Mouse (Mus musculus): ENCODE measurements around the gene Gm21983.

The Gm21983 gene

DNA sequence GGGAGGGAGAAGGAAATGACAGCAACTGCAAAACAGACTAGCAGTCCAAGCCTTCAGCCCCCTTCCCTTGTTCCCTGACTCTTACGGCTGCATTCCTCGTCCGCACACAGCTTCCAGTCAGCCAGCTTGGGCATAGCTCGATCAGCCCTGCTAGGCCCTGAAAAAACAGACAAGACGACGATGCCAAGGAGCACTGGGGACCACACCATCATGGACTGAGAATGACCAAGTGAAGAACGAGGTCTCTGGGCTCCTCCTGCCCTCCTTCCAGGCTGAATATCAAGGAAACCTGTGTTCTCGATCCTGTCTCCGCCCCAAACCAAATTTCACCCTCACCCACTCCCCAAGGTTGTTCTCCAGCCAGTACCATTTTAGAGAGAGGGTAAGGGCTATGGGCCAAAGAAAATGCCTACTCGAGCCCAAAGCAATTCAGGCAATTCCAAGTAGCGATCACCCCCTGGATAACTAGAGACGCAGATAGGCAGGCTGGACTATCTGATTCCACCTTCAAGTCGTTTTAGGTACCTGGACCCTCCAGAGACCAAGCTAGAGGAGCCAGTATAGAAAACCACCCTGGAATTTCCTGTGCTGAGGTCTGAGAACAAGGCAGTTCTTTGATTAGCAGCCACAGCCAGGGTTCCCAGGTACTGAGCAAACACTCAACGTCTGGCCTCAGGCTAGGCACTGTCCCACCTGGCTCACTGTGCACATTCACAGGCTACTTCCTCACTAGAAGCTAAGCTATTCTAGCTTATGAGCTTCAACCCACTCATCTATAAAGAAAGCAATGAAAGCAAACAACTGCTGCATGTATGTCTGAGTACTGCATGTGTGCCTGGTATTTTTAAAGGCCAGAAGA lies at the start of gene Gm21983, which contains the start of gene Mia:
TSS of gene Gm21983 (minus strand) at position 250 of the 859 bp plus-strand sequence.
TSS of gene Mia (minus strand) at position 321 of the 859 bp plus-strand sequence.
- Histone ChIP-seq H3K36me3 (ENCODE audit: control insufficient read depth, insufficient read depth, low read length, poor library complexity, severe bottlenecking) (no peaks in the 10 kb centered on the region; the same call in none of the 2 replicates), H3K27me3 (ENCODE audit: control insufficient read depth, insufficient read depth, low read length, poor library complexity, severe bottlenecking) (no peaks in the 10 kb centered on the region)
- no peak for DNase-seq (ENCODE audit: low read depth, low spot score)

DNA sequence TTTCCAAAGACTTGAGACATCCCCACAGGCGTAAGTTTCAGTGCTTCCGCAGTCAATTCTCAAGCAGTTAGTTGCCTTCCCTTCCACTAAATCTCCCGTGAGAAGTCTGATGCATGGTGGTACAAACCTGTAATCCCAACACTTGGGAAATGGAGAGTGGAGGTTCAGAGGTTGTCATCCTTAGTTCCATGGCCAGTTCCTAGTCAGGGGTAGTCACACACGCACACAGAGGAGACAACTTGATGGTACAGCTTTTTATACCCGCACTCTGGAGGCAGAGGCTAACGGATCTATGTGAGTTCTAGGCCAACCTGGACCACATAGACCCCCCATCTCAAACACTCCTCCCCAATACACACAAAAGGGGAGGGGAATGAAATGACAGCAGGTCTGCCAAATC lies 48.0 kb upstream of the Gm21983 start:
- DNase-seq (ENCODE audit: low read depth, low spot score): no peak
- Histone ChIP-seq H3K36me3 (ENCODE audit: control insufficient read depth, insufficient read depth, low read length, poor library complexity, severe bottlenecking) (no peaks in the 10 kb centered on the region; the same call in 1 of the 2 replicates), H3K27me3 (ENCODE audit: control insufficient read depth, insufficient read depth, low read length, poor library complexity, severe bottlenecking) (no peaks in the 10 kb centered on the region)

DNA sequence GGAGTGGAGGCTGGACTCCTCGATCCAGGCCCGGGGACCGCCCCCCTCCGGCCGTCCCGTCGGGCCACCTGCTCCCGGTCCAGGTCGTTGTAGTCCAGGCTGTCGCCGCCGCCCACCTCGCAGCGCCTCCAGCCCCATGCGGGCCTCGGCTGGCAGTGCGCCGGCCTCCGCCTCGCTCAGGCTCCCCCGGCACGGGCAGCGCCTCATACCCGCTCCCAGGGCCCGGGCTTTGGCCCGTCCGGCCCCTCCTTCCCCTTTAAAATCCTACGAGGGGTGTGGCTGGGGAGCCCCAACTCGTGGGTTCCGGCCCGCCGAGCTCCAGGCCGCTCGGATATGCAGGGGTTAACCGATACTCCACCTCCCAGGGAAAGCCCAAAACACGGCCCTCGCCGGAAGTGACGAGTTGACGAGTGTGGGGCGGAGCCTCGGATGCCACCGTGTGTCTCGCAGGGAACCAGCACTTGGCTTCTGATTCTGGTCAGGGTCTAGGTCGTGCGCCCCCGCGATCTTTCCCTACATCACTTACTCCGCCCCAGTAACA lies 47.5 kb upstream of the Gm21983 start, which contains the start of gene Itpkc:
TSS of gene Itpkc (minus strand) at position 381 of the 541 bp plus-strand sequence.
- Histone ChIP-seq H3K36me3 (ENCODE audit: control insufficient read depth, insufficient read depth, low read length, poor library complexity, severe bottlenecking) (no peaks in the 10 kb centered on the region), H3K27me3 (ENCODE audit: control insufficient read depth, insufficient read depth, low read length, poor library complexity, severe bottlenecking) (no peaks in the 10 kb centered on the region)
- DNase-seq (ENCODE audit: low read depth, low spot score): peak; percentile 95

GRCm38 (mm10) chr7:27227676-27228075 lies 46.8 kb upstream of the Gm21983 start:
- Histone ChIP-seq H3K27me3 (ENCODE audit: control insufficient read depth, insufficient read depth, low read length, poor library complexity, severe bottlenecking) (no peaks in the 10 kb centered on the region), H3K36me3 (ENCODE audit: control insufficient read depth, insufficient read depth, low read length, poor library complexity, severe bottlenecking) (no peaks in the 10 kb centered on the region)
- no peak for DNase-seq (ENCODE audit: low read depth, low spot score)

GRCm38 (mm10) chr7:27227276-27227675 lies 46.4 kb upstream of the Gm21983 start:
- DNase-seq (ENCODE audit: low read depth, low spot score): no peak
- Histone ChIP-seq H3K36me3 (ENCODE audit: control insufficient read depth, insufficient read depth, low read length, poor library complexity, severe bottlenecking) (no peaks in the 10 kb centered on the region), H3K27me3 (ENCODE audit: control insufficient read depth, insufficient read depth, low read length, poor library complexity, severe bottlenecking) (no peaks in the 10 kb centered on the region)

DNA sequence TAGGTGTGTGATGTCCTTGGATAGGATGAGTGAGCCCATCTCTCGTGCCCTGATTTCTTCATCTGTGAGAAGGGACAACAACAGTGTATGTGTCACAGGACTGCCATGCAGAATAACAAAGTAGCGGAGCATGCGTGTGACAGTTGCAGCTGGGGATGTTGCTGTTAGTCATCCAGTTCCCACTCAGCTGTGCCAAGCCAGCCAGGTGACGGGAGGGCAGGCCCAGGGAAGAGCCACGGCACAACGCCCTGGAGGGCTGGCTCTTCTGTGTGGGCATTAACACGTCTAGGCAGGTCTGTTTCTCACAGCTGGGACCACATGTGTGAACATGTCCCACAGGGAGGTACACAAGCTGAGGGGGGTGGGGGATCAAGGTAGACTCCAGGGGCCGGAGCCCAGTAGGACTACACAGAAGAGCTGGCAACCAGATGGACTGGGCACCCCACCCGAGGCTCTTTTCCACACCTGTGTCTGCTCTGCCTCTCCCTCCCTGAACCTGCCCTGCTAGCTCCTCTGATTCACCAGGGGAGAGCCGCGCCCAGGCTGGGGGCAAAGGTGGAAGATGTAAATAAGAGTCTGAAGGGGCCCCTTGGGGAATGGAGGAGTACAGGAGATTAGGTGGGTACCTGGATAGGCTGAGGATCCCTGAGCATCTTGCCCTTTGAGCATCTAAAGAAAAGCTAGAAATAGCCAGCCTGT lies 44.1 kb upstream of the Gm21983 start:
- no peak for DNase-seq (ENCODE audit: low read depth, low spot score)
- no peaks in the 10 kb centered on the region for H3K36me3 ChIP-seq (ENCODE audit: control insufficient read depth, insufficient read depth, low read length, poor library complexity, severe bottlenecking)
- H3K27me3 ChIP-seq (ENCODE audit: control insufficient read depth, insufficient read depth, low read length, poor library complexity, severe bottlenecking): no peaks in the 10 kb centered on the region

GRCm38 (mm10) chr7:27222538-27222937 lies 41.7 kb upstream of the Gm21983 start:
- Histone ChIP-seq H3K27me3 (ENCODE audit: control insufficient read depth, insufficient read depth, low read length, poor library complexity, severe bottlenecking) (no peaks in the 10 kb centered on the region), H3K36me3 (ENCODE audit: control insufficient read depth, insufficient read depth, low read length, poor library complexity, severe bottlenecking) (no peaks in the 10 kb centered on the region; the same call in none of the 2 replicates)
- DNase-seq (ENCODE audit: low read depth, low spot score): no peak

GRCm38 (mm10) chr7:27221939-27222338 lies 41.1 kb upstream of the Gm21983 start:
- no peak for DNase-seq (ENCODE audit: low read depth, low spot score)
- H3K36me3 ChIP-seq (ENCODE audit: control insufficient read depth, insufficient read depth, low read length, poor library complexity, severe bottlenecking): no peaks in the 10 kb centered on the region; the same call in none of the 2 replicates
- no peaks in the 10 kb centered on the region for H3K27me3 ChIP-seq (ENCODE audit: control insufficient read depth, insufficient read depth, low read length, poor library complexity, severe bottlenecking)

- no peaks in the 10 kb centered on the region; the same call in none of the 2 replicates for H3K36me3 ChIP-seq (ENCODE audit: control insufficient read depth, insufficient read depth, low read length, poor library complexity, severe bottlenecking)
- no peak for DNase-seq (ENCODE audit: low read depth, low spot score)
- H3K27me3 ChIP-seq (ENCODE audit: control insufficient read depth, insufficient read depth, low read length, poor library complexity, severe bottlenecking): no peaks in the 10 kb centered on the region; the same call in 1 of the 2 replicates
Observed at GRCm38 (mm10) chr7:27219937-27220336, 39.1 kb upstream of the Gm21983 start.

- peaks cover 4% of the 10 kb centered on the region for H3K36me3 ChIP-seq (ENCODE audit: control insufficient read depth, insufficient read depth, low read length, poor library complexity, severe bottlenecking)
- no peaks in the 10 kb centered on the region; the same call in 1 of the 2 replicates for H3K27me3 ChIP-seq (ENCODE audit: control insufficient read depth, insufficient read depth, low read length, poor library complexity, severe bottlenecking)
- DNase-seq (ENCODE audit: low read depth, low spot score): no peak
Observed at GRCm38 (mm10) chr7:27218586-27218985, 37.7 kb upstream of the Gm21983 start.

DNA sequence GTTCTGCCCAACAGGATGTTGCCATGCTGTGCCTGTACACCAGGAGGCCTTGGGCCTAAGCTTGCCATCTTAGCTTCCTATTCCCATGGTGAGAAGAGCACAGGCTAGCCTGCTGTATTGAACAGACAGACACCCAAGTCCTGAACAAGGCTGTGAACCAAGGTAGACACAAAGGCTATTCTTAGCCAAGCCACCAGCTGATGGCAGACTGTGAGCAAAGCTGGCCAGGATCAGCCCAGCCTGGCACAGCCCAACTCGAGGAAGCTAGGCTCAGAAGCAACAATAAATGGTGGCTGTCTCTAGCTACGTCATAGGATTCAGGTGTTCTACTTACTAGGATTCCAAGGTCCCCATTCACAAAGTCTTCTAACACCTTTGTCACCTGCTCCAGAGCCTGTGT lies 31.7 kb upstream of the Gm21983 start:
- Histone ChIP-seq H3K27me3 (ENCODE audit: control insufficient read depth, insufficient read depth, low read length, poor library complexity, severe bottlenecking) (no peaks in the 10 kb centered on the region; the same call in 1 of the 2 replicates), H3K36me3 (ENCODE audit: control insufficient read depth, insufficient read depth, low read length, poor library complexity, severe bottlenecking) (peaks cover 4% of the 10 kb centered on the region)
- no peak for DNase-seq (ENCODE audit: low read depth, low spot score)

GRCm38 (mm10) chr7:27203730-27204449 lies 23.0 kb upstream of the Gm21983 start:
- no peaks in the 10 kb centered on the region for H3K27me3 ChIP-seq (ENCODE audit: control insufficient read depth, insufficient read depth, low read length, poor library complexity, severe bottlenecking)
- no peak for DNase-seq (ENCODE audit: low read depth, low spot score)
- no peaks in the 10 kb centered on the region; the same call in none of the 2 replicates for H3K36me3 ChIP-seq (ENCODE audit: control insufficient read depth, insufficient read depth, low read length, poor library complexity, severe bottlenecking)

- Histone ChIP-seq H3K36me3 (ENCODE audit: control insufficient read depth, insufficient read depth, low read length, poor library complexity, severe bottlenecking) (no peaks in the 10 kb centered on the region; the same call in 1 of the 2 replicates), H3K27me3 (ENCODE audit: control insufficient read depth, insufficient read depth, low read length, poor library complexity, severe bottlenecking) (no peaks in the 10 kb centered on the region)
- DNase-seq (ENCODE audit: low read depth, low spot score): no peak
Observed at GRCm38 (mm10) chr7:27198779-27199178, 17.9 kb upstream of the Gm21983 start.

- DNase-seq (ENCODE audit: low read depth, low spot score): no peak
- H3K36me3 ChIP-seq (ENCODE audit: control insufficient read depth, insufficient read depth, low read length, poor library complexity, severe bottlenecking): no peaks in the 10 kb centered on the region; the same call in 1 of the 2 replicates
Observed at GRCm38 (mm10) chr7:27198355-27198754, 17.5 kb upstream of the Gm21983 start.

More at GRCm38 (mm10) chr7:27198355-27198754, 17.5 kb upstream of the Gm21983 start:
- H3K27me3 ChIP-seq (ENCODE audit: control insufficient read depth, insufficient read depth, low read length, poor library complexity, severe bottlenecking): no peaks in the 10 kb centered on the region
